Mouse (Mus musculus) right cerebral cortex, postnatal 36 days (tissue): ENCODE results near the gene Cd79b.

ENCODE experiments used
- DNase-seq, 2 experiments: peaks; one replicate each; pipeline ENCODE4 v3.0.0; 2022; ENCODE audit warnings: low spot score in 2 of 2, mixed read lengths in 1 of 2

Gene Cd79b

GRCm38 (mm10) chr11:106318406-106319366, 4.1 kb upstream of the Cd79b start:
- DNase-seq, result peak; percentile 13 to 30

GRCm38 (mm10) chr11:106317801-106318200, 3.2 kb upstream of the Cd79b start:
- DNase-seq, result no peak

- DNase-seq, result no peak
Observed at GRCm38 (mm10) chr11:106316416-106316815, 1.9 kb upstream of the Cd79b start.

GRCm38 (mm10) chr11:106313533-106313932, 1.0 kb downstream of the Cd79b start:
- no peak for DNase-seq

GRCm38 (mm10) chr11:106310123-106310522, 4.4 kb downstream of the Cd79b start:
- DNase-seq, result no peak

GRCm38 (mm10) chr11:106308162-106308561, 6.4 kb downstream of the Cd79b start:
- no peak for DNase-seq

- no peak for DNase-seq
Observed at GRCm38 (mm10) chr11:106307432-106307831, 7.1 kb downstream of the Cd79b start.

GRCm38 (mm10) chr11:106306758-106307157, 7.8 kb downstream of the Cd79b start:
- DNase-seq, result no peak

- no peak for DNase-seq
Observed at GRCm38 (mm10) chr11:106306065-106306385, 8.5 kb downstream of the Cd79b start.

- no peak for DNase-seq
Observed at GRCm38 (mm10) chr11:106305348-106306064, 9.1 kb downstream of the Cd79b start.

- DNase-seq, result no peak
Observed at GRCm38 (mm10) chr11:106302634-106303033, 11.9 kb downstream of the Cd79b start.

GRCm38 (mm10) chr11:106301765-106302164, 12.8 kb downstream of the Cd79b start, which contains the start of gene Gh:
TSS of gene Gh (minus strand) at chr11:106301865.
- DNase-seq, result no peak

GRCm38 (mm10) chr11:106291861-106292260, 22.7 kb downstream of the Cd79b start:
- no peak for DNase-seq

- no peak for DNase-seq
Observed at GRCm38 (mm10) chr11:106290376-106290775, 24.2 kb downstream of the Cd79b start.

GRCm38 (mm10) chr11:106289369-106289768, 25.2 kb downstream of the Cd79b start:
- no peak for DNase-seq

- DNase-seq, result no peak
Observed at GRCm38 (mm10) chr11:106286987-106287386, 27.6 kb downstream of the Cd79b start.

- no peak for DNase-seq
Observed at GRCm38 (mm10) chr11:106286206-106286605, 28.4 kb downstream of the Cd79b start.

- no peak for DNase-seq
Observed at GRCm38 (mm10) chr11:106284126-106284525, 30.4 kb downstream of the Cd79b start.

- no peak for DNase-seq
Observed at GRCm38 (mm10) chr11:106283371-106283770, 31.2 kb downstream of the Cd79b start.

- no peak for DNase-seq
Observed at GRCm38 (mm10) chr11:106282452-106282851, 32.1 kb downstream of the Cd79b start.

- peak; percentile 86 to 87 for DNase-seq
Observed at GRCm38 (mm10) chr11:106276454-106276853, 38.1 kb downstream of the Cd79b start, which contains the start of gene Tcam1. TSS of gene Tcam1 (plus strand) at chr11:106276672.

- no peak for DNase-seq
Observed at GRCm38 (mm10) chr11:106274971-106275411, 39.6 kb downstream of the Cd79b start.

- DNase-seq, result no peak
Observed at GRCm38 (mm10) chr11:106274374-106274773, 40.2 kb downstream of the Cd79b start.
